Mouse (Mus musculus): ENCODE measurements around the gene Tmcc3. TPM values are rescaled to one million over a fixed set of nuclear protein-coding genes. Genes with fewer than 3 reads are reported as not detected.
A peak's percentile ranks its signal among the peaks of the same experiment; 100 is the strongest.

Tmcc3 gene
- polyA plus RNA-seq, 1 experiment from 2014 or later = 17.5 TPM

GRCm38 (mm10) chr10:94567251-94567650 lies 255.5 kb downstream of the Tmcc3 start:
- WGBS = 91% methylated on average over 6 of the region's 6 CpGs
- Histone ChIP-seq H3K4me2 (no peak overlapping the region), H3K9me3 (no peaks in the 10 kb centered on the region), H3K27ac (no peak overlapping the region), H3K36me3 (no peaks in the 10 kb centered on the region), H3K27me3 (no peaks in the 10 kb centered on the region), H3K4me1 (peaks cover 12% of the 10 kb centered on the region; the same call in 1 of the 2 replicates), H3K4me3 (no peak overlapping the region), H3K9ac (no peak overlapping the region)
- no peak for ATAC-seq (ENCODE audit: insufficient number of reproducible peaks, low FRiP score, low TSS enrichment, low read depth)

- H3K27ac ChIP-seq = no peak overlapping the region
- no peak overlapping the region for H3K4me2 ChIP-seq
- no peaks in the 10 kb centered on the region for H3K27me3 ChIP-seq
- peaks cover 12% of the 10 kb centered on the region; the same call in 1 of the 2 replicates for H3K4me1 ChIP-seq
- H3K4me3 ChIP-seq = no peak overlapping the region
- H3K9me3 ChIP-seq = no peaks in the 10 kb centered on the region
- H3K9ac ChIP-seq = no peak overlapping the region
- no peak for ATAC-seq (ENCODE audit: insufficient number of reproducible peaks, low FRiP score, low TSS enrichment, low read depth)
- H3K36me3 ChIP-seq = no peaks in the 10 kb centered on the region
- WGBS = 74% methylated on average over 14 of the region's 14 CpGs
These were observed 256.2 kb downstream of the Tmcc3 start for GRCm38 (mm10) chr10:94567915-94568314.

- no peak overlapping the region for H3K27ac ChIP-seq
- no peaks in the 10 kb centered on the region for H3K36me3 ChIP-seq
- WGBS = 83% methylated on average over 7 of the region's 7 CpGs
- H3K4me3 ChIP-seq = no peak overlapping the region
- no peak overlapping the region for H3K4me2 ChIP-seq
- no peaks in the 10 kb centered on the region for H3K9me3 ChIP-seq
- no peaks in the 10 kb centered on the region for H3K27me3 ChIP-seq
- no peak overlapping the region for H3K9ac ChIP-seq
- peaks cover 12% of the 10 kb centered on the region; the same call in 1 of the 2 replicates for H3K4me1 ChIP-seq
- ATAC-seq (ENCODE audit: insufficient number of reproducible peaks, low FRiP score, low TSS enrichment, low read depth) = no peak
These were observed 257.1 kb downstream of the Tmcc3 start for GRCm38 (mm10) chr10:94568867-94569266.

GRCm38 (mm10) chr10:94569731-94570130 lies 258.0 kb downstream of the Tmcc3 start:
- H3K4me3 ChIP-seq = no peak overlapping the region
- no peaks in the 10 kb centered on the region for H3K36me3 ChIP-seq
- WGBS = 63% methylated on average over 7 of the region's 7 CpGs
- no peak overlapping the region for H3K27ac ChIP-seq
- no peak overlapping the region for H3K4me2 ChIP-seq
- no peaks in the 10 kb centered on the region for H3K9me3 ChIP-seq
- H3K27me3 ChIP-seq = no peaks in the 10 kb centered on the region
- peaks cover 15% of the 10 kb centered on the region for H3K4me1 ChIP-seq
- ATAC-seq (ENCODE audit: insufficient number of reproducible peaks, low FRiP score, low TSS enrichment, low read depth) = no peak
- no peak overlapping the region for H3K9ac ChIP-seq

GRCm38 (mm10) chr10:94571927-94572620 lies 260.3 kb downstream of the Tmcc3 start:
- Histone ChIP-seq H3K27me3 (no peaks in the 10 kb centered on the region), H3K27ac (no peak overlapping the region), H3K4me3 (no peak overlapping the region), H3K4me2 (no peak overlapping the region), H3K9me3 (no peaks in the 10 kb centered on the region), H3K4me1 (peaks cover 19% of the 10 kb centered on the region), H3K36me3 (no peaks in the 10 kb centered on the region), H3K9ac (no peak overlapping the region)
- ATAC-seq (ENCODE audit: insufficient number of reproducible peaks, low FRiP score, low TSS enrichment, low read depth) = no peak
- WGBS = 87% methylated on average over 9 of the region's 9 CpGs

GRCm38 (mm10) chr10:94572772-94573171 lies 261.0 kb downstream of the Tmcc3 start:
- H3K9me3 ChIP-seq = no peaks in the 10 kb centered on the region
- no peaks in the 10 kb centered on the region for H3K27me3 ChIP-seq
- H3K27ac ChIP-seq = no peak overlapping the region
- H3K36me3 ChIP-seq = no peaks in the 10 kb centered on the region
- no peak overlapping the region for H3K4me2 ChIP-seq
- WGBS = 61% methylated on average over 12 of the region's 12 CpGs
- H3K4me3 ChIP-seq = no peak overlapping the region
- peaks cover 19% of the 10 kb centered on the region for H3K4me1 ChIP-seq
- ATAC-seq (ENCODE audit: insufficient number of reproducible peaks, low FRiP score, low TSS enrichment, low read depth) = no peak
- H3K9ac ChIP-seq = no peak overlapping the region

GRCm38 (mm10) chr10:94574451-94575333 lies 262.9 kb downstream of the Tmcc3 start:
- ATAC-seq (ENCODE audit: insufficient number of reproducible peaks, low FRiP score, low TSS enrichment, low read depth) = no peak
- Histone ChIP-seq H3K4me1 (peaks cover 15% of the 10 kb centered on the region), H3K36me3 (0 out of 2 replicates have a peak, but pooled peaks cover 7% of the 10 kb centered on the region), H3K27me3 (no peaks in the 10 kb centered on the region), H3K9ac (no peak overlapping the region), H3K9me3 (no peaks in the 10 kb centered on the region), H3K27ac (0 out of 2 replicates have a peak overlapping the region, but pooled peaks have one; percentile 8), H3K4me2 (no peak overlapping the region), H3K4me3 (no peak overlapping the region)
- 82% methylated on average over 13 of the region's 13 CpGs for WGBS

GRCm38 (mm10) chr10:94575958-94576357 lies 264.2 kb downstream of the Tmcc3 start:
- Histone ChIP-seq H3K27me3 (no peaks in the 10 kb centered on the region), H3K4me2 (no peak overlapping the region), H3K36me3 (peaks cover 10% of the 10 kb centered on the region), H3K27ac (no peak overlapping the region), H3K9ac (no peak overlapping the region), H3K4me3 (no peak overlapping the region), H3K4me1 (peaks cover 13% of the 10 kb centered on the region), H3K9me3 (no peaks in the 10 kb centered on the region)
- 38% methylated on average over 8 of the region's 8 CpGs for WGBS
- ATAC-seq (ENCODE audit: insufficient number of reproducible peaks, low FRiP score, low TSS enrichment, low read depth) = no peak

- no peak for ATAC-seq (ENCODE audit: insufficient number of reproducible peaks, low FRiP score, low TSS enrichment, low read depth)
- H3K27me3 ChIP-seq = no peaks in the 10 kb centered on the region
- no peaks in the 10 kb centered on the region for H3K9me3 ChIP-seq
- H3K4me1 ChIP-seq = peaks cover 13% of the 10 kb centered on the region
- no peak overlapping the region for H3K9ac ChIP-seq
- no peak overlapping the region for H3K4me2 ChIP-seq
- no peak overlapping the region for H3K27ac ChIP-seq
- WGBS = 93% methylated on average over 15 of the region's 15 CpGs
- H3K36me3 ChIP-seq = peaks cover 13% of the 10 kb centered on the region
- H3K4me3 ChIP-seq = no peak overlapping the region
These were observed 267.1 kb downstream of the Tmcc3 start for GRCm38 (mm10) chr10:94578870-94579269.

GRCm38 (mm10) chr10:94581384-94581783 lies 269.6 kb downstream of the Tmcc3 start:
- no peak overlapping the region for H3K4me3 ChIP-seq
- H3K36me3 ChIP-seq = peaks cover 13% of the 10 kb centered on the region
- H3K27me3 ChIP-seq = no peaks in the 10 kb centered on the region
- H3K9ac ChIP-seq = no peak overlapping the region
- no peak for ATAC-seq (ENCODE audit: insufficient number of reproducible peaks, low FRiP score, low TSS enrichment, low read depth)
- 86% methylated on average over 3 of the region's 3 CpGs for WGBS
- H3K4me1 ChIP-seq = peaks cover 7% of the 10 kb centered on the region
- H3K27ac ChIP-seq = no peak overlapping the region
- no peaks in the 10 kb centered on the region for H3K9me3 ChIP-seq
- H3K4me2 ChIP-seq = no peak overlapping the region

GRCm38 (mm10) chr10:94583714-94584113 lies 272.0 kb downstream of the Tmcc3 start:
- no peak for ATAC-seq (ENCODE audit: insufficient number of reproducible peaks, low FRiP score, low TSS enrichment, low read depth)
- peaks cover 24% of the 10 kb centered on the region for H3K36me3 ChIP-seq
- H3K4me1 ChIP-seq = peaks cover 7% of the 10 kb centered on the region
- no peak overlapping the region for H3K4me2 ChIP-seq
- no peak overlapping the region for H3K4me3 ChIP-seq
- no peaks in the 10 kb centered on the region for H3K9me3 ChIP-seq
- no peaks in the 10 kb centered on the region for H3K27me3 ChIP-seq
- 67% methylated on average over 4 of the region's 4 CpGs for WGBS
- no peak overlapping the region for H3K9ac ChIP-seq
- H3K27ac ChIP-seq = no peak overlapping the region

- H3K27me3 ChIP-seq = no peaks in the 10 kb centered on the region
- H3K4me2 ChIP-seq = no peak overlapping the region
These were observed 273.2 kb downstream of the Tmcc3 start for GRCm38 (mm10) chr10:94584851-94585359.

More at GRCm38 (mm10) chr10:94584851-94585359, 273.2 kb downstream of the Tmcc3 start:
- H3K27ac ChIP-seq = no peak overlapping the region
- no peak for ATAC-seq (ENCODE audit: insufficient number of reproducible peaks, low FRiP score, low TSS enrichment, low read depth)
- WGBS = 61% methylated on average over 17 of the region's 17 CpGs
- peaks cover 18% of the 10 kb centered on the region for H3K36me3 ChIP-seq
- peaks cover 9% of the 10 kb centered on the region for H3K4me1 ChIP-seq
- no peak overlapping the region for H3K4me3 ChIP-seq
- no peaks in the 10 kb centered on the region for H3K9me3 ChIP-seq
- no peak overlapping the region for H3K9ac ChIP-seq

Measured in limb, embryonic 15.5 days (tissue).